Mouse (Mus musculus): ENCODE results near the gene Cilp2.

Gene Cilp2

DNA sequence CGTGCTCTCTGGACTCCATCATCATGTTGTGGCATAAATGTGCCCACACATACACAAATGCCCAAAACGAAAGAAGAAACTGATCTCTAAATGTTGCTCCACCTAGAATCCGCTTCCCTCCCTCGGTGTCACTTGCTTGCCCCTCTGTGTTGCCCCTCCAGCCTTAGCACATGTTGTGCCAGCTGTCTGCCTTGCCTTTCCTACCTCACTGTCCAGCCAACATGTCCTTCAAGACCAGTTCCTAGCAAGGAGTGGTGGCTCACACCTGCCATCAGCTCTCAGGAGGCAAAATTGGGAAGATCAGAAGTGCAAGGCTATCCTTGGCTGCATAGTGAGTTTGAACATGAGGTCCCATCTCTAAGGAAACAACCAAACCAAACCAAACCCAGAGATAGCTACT lies 10.1 kb downstream of the Cilp2 start:
- in situ Hi-C loops (cut with MboI; ENCODE audit: unreplicated experiment in 2 of 2), result loop anchor here in 1 of 2 experiments (10.0 kb wide), 1 partner anchor 253 kb away; the partner anchor contains the start of gene Zfp868

DNA sequence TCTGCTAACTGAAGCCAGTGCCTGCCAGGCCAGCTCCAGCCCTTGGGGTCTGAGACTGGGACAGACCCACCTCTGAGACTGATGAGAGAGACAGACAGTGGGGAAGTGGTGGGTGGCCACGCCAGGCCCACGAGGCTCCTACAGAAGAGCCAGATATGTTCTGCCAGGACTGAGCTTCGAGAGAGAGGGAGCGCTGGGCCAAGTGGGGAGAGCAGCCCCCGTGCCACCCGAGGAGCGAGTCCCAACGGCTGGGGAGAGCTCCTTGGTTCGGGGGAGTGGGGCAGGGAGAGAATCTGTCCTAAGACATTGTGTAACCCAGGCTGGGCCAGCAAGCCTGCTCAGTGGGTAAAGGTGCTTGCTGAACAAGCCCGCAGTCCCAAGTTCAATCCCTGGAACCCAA lies 10.5 kb downstream of the Cilp2 start:
- in situ Hi-C loops (cut with MboI; ENCODE audit: unreplicated experiment in 2 of 2), result loop anchor here in 1 of 2 experiments (10.0 kb wide), 1 partner anchor 252 kb away; the partner anchor contains the start of gene Zfp868

DNA sequence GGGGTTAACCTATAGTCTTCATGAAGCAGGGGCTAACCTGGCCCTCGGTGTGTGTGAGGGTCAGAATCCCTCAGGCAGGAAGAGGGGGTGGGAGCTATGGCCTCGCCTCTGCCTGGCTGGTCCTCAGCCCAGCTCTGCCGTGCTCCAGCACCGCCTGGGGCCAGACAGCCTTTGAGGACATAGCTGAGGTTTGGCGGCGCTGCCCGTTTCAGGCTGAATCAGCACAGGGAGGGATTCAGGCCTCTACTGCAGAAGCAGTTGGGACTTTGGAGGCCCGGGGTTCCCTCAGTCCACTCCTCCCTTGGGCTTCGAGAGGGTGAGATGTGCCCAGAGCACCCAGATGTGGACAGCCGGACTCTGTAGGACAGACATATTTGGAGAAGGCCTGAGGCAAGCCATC lies 11.4 kb downstream of the Cilp2 start:
- in situ Hi-C loops (cut with MboI; ENCODE audit: unreplicated experiment in 2 of 2), result loop anchor here in 1 of 2 experiments (10.0 kb wide), 1 partner anchor 251 kb away; the partner anchor contains the start of gene Zfp868

DNA sequence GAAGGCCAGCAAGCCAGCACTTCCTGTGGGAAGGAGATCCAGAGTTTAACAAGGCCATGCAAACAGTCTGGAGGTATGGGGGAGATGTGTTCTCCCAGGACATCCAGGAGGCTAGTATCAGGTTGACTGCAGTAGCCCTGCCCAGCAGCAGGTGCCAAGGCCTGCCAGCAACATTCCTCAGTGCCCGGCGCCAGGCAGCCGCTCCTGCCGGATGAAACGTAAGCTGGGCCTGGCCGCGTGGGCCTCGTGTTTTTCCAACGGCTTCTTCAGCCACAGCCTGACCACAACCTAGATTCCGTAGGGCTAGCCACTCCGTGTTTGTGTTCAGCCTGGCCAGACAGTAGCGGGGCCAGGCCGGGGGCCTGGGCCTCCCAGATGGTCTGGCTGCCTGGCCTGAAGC lies 12.8 kb downstream of the Cilp2 start:
- in situ Hi-C loops (cut with MboI; ENCODE audit: unreplicated experiment in 2 of 2), result loop anchor here in 1 of 2 experiments (10.0 to 25.0 kb wide), 2 partner anchors 250 to 537 kb away; partner anchors contain the start of gene Zfp868

DNA sequence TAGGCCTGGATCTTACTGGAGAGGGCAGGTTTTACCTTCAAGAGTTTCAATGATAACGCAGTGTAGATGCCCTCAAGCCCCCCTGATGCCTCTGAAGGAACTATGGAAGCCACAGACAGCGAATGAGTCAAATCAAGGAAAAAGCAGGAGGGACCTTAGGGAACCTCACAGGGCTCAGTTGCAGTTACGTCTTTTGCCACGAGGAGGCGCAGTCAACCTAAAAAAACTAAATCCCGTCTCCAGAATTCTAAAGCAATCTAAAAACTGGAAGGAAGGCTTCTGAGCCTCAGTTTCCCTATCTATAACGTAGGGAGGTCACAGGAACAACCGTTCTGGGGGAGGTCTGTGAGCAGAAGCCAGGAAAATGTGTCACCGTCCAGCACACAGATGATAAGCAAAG lies 13.3 kb downstream of the Cilp2 start:
- in situ Hi-C loops (cut with MboI; ENCODE audit: unreplicated experiment in 2 of 2), result loop anchor here in 1 of 2 experiments (10.0 to 25.0 kb wide), 2 partner anchors 249 to 537 kb away; partner anchors contain the start of gene Zfp868

DNA sequence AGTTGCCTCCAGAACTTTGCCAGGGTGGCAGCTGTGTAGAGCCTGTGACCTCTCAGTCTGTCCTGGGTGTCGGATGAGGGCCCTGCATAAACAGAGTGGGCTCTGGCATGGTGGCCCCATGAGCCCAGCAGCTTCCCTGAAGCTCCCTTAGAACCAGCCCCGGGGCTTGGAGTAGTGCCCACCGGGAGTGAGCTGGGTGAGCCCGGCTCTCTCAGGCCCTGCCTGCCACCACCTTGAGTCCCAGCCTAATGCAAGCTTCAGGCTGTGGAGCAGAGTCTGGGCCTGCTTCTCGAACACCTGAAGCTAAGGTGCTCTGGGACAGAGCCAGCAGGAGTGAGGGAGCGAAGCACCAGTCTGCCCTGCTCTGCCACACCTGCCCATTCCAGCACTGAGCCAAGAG lies 16.6 kb downstream of the Cilp2 start:
- in situ Hi-C loops (cut with MboI; ENCODE audit: unreplicated experiment in 2 of 2), result loop anchor here in 1 of 2 experiments (10.0 to 25.0 kb wide), 2 partner anchors 246 to 534 kb away; partner anchors contain the start of gene Zfp868

DNA sequence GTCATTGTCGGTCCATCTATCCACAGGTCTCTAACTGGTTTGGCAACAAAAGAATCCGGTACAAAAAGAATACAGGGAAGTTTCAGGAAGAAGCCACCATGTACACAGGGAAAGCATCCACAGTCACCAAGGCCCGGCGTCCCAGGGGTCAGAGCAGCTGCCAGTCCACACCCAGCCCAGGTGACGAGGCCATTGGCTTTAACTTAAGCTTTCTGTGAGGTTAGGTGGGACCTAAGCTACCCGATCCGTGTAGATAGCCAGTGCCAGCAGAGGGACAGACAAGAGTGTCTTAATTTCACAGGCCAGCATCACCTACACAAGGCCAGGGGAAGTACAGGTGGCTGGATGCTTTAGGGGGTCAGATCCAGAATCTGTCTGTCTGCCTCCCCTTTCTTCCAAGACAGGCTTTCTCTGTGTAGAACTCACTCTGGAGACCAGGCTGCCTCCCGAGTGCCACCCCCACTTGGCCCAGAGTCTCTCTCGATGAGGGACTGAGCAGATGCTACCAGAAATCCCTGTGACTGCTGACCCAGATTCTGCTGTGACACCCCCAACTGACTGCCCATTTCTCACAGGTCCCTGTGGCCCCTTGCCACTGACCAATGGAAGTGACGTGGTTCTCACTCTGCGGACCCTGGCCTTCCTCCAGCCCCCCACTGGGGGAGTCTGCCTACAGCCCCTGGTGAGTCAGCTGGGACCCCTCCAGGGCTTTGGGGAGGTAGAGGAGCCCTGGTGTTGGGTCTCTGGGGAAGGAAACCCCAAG lies 17.3 kb downstream of the Cilp2 start:
- in situ Hi-C loops (cut with MboI; ENCODE audit: unreplicated experiment in 2 of 2), result loop anchor here in 1 of 2 experiments (10.0 to 25.0 kb wide), 2 partner anchors 245 to 533 kb away; partner anchors contain the start of gene Zfp868

DNA sequence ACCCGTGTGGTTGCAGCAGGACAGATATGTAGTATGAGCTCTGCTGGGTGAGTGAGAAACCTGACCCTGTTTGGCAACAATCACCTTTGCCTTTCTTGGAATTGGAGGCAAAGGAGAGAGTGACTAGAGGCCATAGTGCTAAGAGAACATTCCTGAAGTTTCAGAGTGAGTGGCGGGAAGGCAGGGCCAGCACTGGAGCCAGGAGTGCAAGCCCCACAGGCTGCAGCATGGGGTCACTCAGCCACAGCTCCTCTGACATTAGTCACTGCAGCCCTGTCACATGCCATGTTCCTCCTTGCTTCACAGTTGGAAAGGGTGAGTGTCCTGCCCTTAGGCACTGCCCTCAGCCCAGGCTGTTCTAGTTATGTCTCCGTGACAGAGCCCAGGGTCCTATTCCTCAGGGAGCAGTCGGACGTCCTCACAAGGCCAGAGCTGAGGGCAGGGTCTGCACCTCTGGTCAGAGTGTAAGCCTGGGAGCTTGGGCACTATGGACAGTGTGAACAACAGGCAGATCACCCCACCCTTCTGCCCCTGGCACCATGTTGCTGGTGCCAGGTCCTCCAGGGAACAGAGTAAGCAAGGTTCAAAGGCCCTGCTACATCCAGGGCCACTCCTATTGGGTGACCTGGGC lies 19.7 kb downstream of the Cilp2 start:
- in situ Hi-C loops (cut with MboI; ENCODE audit: unreplicated experiment in 2 of 2), result loop anchor here (10.0 to 25.0 kb wide), 2 partner anchors 531 to 543 kb away; no protein-coding TSS in a partner anchor

DNA sequence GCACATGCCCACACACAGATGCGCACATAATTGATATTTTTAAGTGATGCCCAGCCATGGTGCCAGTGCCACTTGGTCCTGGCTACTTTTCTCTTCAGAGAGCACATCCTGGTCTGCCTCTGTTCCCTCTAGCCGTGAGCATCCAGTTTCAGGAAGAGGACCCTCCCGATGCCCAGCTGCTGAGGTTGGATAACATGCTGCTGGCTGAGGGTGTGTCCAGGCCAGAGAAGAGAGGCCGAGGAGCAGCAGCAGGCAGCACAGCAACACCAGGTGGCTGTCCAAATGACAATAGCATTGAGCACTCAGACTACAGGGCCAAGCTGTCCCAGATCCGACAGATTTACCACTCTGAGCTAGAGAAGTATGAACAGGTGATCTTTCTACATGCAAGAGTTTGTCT lies 23.3 kb downstream of the Cilp2 start:
- in situ Hi-C loops (cut with MboI; ENCODE audit: unreplicated experiment in 2 of 2), result loop anchor here (10.0 to 25.0 kb wide), 2 partner anchors 527 to 539 kb away; no protein-coding TSS in a partner anchor

DNA sequence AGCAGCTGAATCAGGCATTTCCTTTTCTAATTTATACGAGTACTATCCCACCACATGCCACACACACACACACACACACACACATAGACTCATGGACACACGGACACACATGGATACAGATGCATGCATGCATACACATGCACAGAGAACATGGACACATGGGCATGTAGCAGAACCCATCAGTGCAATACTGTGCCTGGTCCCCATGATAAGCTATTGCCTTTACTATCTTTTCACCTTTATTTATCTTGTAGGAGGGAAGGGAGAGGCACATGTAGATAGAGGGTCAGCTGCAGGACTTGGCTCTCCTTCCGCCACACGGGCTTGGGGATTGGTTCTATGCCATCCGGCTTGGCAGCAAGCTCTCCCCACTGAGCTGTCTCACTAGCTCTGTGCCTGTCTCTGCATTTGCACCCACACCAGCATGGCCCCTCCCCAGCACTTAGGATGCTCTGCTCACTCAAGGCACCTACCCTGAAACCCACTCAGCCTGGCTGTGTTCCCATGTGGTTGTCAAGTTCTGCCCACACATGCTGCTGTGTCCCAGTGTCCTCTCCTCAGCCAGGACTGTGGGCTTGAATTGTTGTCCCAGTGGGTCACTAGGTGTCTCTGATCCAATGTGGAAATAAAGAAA lies 24.0 kb downstream of the Cilp2 start:
- in situ Hi-C loops (cut with MboI; ENCODE audit: unreplicated experiment in 2 of 2), result loop anchor here (10.0 to 25.0 kb wide), 2 partner anchors 526 to 539 kb away; no protein-coding TSS in a partner anchor

DNA sequence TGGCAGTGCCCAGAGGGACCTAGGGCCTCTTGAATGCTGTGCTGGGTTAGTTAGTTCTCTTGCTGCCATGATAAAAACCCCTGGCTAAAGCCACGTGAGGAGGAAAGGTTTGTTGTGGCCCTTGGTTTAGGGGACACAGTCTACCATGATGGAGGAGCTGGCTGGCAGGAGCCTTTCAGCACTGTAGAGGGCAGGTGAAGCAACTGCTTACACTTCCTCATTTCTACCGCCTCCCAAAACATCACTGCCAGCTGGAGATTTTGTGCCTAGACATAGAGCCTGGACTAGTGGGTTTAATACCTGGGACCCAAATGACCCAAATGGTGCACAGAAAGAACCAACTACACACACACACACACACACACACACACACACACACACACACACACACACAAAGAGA lies 26.2 kb downstream of the Cilp2 start:
- in situ Hi-C loops (cut with MboI; ENCODE audit: unreplicated experiment in 2 of 2), result loop anchor here (10.0 to 25.0 kb wide), 2 partner anchors 524 to 536 kb away; no protein-coding TSS in a partner anchor

DNA sequence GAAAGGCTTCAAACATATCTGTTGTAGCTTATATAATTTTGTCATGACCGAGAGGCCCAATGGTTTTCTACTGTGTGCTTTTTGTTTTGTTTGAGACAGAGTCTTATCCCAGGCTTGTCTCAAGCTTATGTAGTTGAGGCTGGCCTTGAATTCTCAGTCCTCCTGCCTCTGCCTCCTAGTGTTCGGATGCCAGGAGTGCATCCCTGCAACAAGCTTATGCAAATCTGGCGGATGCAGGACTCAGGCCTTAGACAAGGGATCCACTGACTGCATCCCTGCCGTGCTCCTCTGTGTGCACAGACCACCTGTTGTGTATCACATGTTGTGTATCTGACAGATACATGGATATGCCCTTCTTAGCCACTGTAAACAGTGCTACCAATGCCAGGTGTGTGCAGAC lies 26.7 kb downstream of the Cilp2 start:
- in situ Hi-C loops (cut with MboI; ENCODE audit: unreplicated experiment in 2 of 2), result loop anchor here (10.0 to 25.0 kb wide), 2 partner anchors 524 to 536 kb away; no protein-coding TSS in a partner anchor

DNA sequence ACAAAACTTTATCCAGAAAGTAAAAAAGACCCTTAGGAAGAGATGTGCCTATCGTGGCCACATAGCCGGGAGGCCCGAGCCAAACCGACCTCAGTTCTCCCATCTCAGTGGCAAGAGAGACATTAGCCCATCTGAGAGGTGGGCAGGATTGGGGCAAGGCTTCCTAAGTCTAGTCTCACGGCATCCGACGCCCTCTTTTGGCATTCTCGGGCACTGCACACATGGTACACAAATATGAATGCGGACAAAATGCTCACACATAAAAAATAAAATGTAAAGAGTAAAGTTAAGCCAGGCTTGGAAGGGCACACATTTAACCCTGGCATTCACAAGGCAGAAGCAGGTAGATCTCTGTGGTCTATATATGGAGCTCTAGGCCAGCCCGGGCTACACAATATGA lies 33.6 kb downstream of the Cilp2 start:
- in situ Hi-C loops (cut with MboI; ENCODE audit: unreplicated experiment in 2 of 2), result loop anchor here (10.0 to 25.0 kb wide), 2 partner anchors 219 to 517 kb away; no protein-coding TSS in a partner anchor

DNA sequence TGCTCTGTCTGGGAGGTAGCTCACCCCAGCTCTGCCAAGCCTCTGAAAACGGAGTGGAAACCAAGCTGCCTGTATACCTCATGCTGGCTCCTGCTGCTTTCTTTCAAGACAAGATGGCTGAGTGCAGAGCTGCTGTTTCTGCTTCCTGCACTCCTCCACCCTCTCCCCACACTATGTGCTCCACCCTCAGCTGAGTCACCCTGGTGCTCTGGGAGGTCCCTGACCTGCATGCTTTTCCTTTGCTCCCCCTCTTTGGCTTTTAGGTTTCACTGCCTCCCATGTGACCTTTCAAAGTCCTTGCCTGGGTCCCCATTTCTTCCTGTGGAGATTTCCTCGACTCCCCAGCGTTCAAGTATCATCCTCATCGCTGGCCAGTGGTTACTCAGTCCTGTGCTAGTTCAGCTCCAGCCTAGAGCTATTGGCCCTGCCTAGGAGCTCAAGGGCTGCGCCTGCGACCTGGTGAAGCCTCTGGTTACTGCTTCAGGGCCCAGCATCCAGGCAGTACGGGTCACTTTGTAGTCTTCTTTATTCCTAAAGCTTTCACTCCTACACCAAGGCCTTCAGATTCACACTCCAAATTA lies 36.5 kb downstream of the Cilp2 start:
- in situ Hi-C loops (cut with MboI; ENCODE audit: unreplicated experiment in 2 of 2), result loop anchor here (10.0 to 25.0 kb wide), 2 partner anchors 216 to 514 kb away; no protein-coding TSS in a partner anchor

DNA sequence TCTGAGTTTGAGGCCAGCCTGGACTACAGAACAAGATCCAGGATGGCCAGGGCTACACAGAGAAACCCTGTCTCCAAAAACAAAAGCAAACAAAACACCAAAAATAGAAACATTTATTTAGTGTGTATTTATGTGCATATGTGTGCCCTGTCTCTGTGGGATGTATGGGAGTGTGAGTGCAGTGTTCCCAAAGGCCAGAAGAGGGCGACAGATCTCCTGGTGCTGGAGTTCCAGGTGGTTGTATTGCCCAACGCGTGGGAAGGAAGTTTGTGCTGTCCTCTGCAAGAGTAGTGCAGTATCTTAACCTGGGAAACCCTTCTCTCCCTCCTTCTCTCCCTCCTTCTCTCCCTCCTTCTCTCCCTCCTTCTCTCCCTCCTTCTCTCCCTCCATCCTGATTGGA lies 37.6 kb downstream of the Cilp2 start:
- in situ Hi-C loops (cut with MboI; ENCODE audit: unreplicated experiment in 2 of 2), result loop anchor here (10.0 to 25.0 kb wide), 2 partner anchors 215 to 513 kb away; no protein-coding TSS in a partner anchor

DNA sequence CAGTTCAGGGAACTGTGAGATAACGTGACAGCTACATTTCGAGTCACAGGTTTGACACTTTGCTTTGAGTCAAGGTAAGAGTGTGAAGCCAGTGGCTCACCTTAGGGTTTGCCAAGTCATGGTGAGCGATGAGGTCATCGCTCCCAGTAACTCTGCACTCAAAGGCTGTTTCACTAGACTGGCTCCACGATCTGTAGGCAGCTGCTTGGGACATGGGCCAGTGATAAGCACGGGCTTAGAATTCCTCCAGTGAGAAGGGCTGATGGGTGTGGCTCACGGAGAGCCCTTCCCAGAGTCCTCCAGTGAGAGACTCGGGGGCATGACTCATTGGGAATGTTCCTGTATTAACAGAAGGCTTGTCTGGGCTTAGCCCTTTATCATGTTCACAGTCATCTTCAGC lies 38.5 kb downstream of the Cilp2 start:
- in situ Hi-C loops (cut with MboI; ENCODE audit: unreplicated experiment in 2 of 2), result no loop called here

DNA sequence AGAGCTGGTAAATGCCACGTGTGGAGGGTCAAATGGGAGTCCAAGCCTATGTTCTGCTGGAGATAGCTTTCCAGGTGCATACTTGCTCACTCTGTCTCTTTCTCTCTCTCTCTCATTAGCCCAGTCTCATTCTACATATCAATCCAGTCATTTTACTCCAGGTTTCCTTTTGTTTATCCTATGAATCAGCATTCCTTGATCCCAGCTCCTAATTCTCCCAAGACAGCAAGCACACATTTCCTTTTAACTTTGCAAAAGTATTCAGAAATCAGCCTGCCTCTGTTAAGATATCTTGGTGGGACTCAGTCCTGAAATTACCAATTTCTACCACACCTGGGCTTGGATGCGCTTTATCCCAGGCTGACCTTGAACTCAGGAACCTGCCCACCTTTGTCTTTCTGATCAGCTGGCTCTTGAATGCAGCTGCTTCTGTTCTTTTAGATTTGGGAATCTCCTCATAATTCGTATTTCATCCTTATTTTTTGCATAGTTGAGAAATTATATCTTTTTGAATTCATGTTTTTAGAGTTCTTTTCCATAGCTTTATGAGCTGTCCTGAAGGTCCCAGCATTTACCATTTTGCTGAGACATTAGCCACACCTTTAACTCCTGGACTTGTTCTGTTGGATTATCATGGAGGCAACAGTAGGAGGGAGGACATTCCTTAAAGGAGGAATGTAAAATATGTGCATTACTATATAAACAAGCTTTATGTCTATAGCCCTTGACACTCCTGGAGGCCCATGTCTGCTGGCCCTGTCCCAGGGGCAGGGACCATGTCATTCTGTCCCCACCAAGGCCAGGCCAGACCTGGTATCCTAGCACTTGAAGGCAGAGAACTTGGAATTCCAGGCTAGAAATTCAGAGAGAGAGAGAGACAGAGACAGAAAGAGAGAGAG lies 40.1 kb downstream of the Cilp2 start:
- in situ Hi-C loops (cut with MboI; ENCODE audit: unreplicated experiment in 2 of 2), result no loop called here

DNA sequence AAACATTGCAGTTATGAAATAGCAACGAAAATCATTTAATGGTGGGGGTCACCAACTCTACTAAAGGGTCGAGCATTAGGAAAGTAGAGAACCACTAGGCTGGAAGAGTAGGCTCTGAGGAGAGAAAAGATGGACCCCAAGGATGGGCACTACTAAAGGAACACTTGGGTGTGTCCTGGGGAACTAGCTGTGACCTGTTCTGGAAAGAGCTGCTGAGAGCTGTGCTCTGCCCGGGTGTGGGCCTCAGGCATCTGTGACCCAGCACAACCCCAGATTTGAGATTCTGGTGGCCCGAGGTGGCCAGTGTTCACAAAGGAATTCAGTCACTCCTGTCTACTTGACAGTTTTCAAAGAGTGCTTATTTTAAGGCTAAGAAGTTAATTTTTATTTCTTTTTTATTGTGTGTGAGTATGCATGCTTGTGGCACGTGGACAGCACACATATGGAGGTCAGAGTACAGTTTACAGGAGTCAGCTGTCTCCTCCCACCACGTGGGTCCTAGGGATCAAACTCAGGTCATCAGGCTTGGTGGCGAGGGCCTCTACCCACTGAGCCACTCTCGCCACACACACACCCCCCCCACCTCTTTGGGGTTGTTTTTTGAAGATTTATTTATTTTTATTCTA lies 50.3 kb downstream of the Cilp2 start:
- in situ Hi-C loops (cut with MboI; ENCODE audit: unreplicated experiment in 2 of 2), result no loop called here

Data from v-Abl transformed pro-B cells (cell line).